Mouse (Mus musculus) hindbrain, embryonic 13.5 days (tissue): ENCODE measurements at regions not wholly inside any gene's neighbourhood (a gene's known extent, or its start where the extent isn't known, plus 50 kb on each side); places are given as distances from the start of the nearest gene placed in this dataset.

Experiments used
- ATAC-seq: fragments of 200-750 bp; cut with Nextera tagmentation; 2 replicates; pipeline ENCODE4 v1.8.0; 2017; ENCODE audit warnings: moderate TSS enrichment; ENCODE audit not compliant: low FRiP score
- H3K27ac ChIP-seq: fragments of 300-500 bp; sonication (generic); 2 replicates; pipeline ENCODE4 v1.5.1; 2015; ENCODE audit warnings: inconsistent platforms, mild to moderate bottlenecking, moderate library complexity
- H3K27me3 ChIP-seq: fragments of 300-500 bp; sonication (generic); 2 replicates; pipeline ENCODE4 v1.6.1; 2015; ENCODE audit warnings: mild to moderate bottlenecking, inconsistent platforms
- H3K36me3 ChIP-seq: fragments of 300-500 bp; sonication (generic); 2 replicates; pipeline ENCODE4 v1.6.1; 2015; ENCODE audit warnings: mild to moderate bottlenecking, inconsistent platforms
- H3K4me1 ChIP-seq: fragments of 300-500 bp; sonication (generic); replicated peaks from 2 replicates; pipeline ENCODE4 v1.6.1; 2015; ENCODE audit warnings: inconsistent platforms
- H3K4me2 ChIP-seq: fragments of 300-500 bp; sonication (generic); 2 replicates; pipeline ENCODE4 v1.6.1; 2015; ENCODE audit warnings: inconsistent platforms, mild to moderate bottlenecking, moderate library complexity
- H3K4me3 ChIP-seq: fragments of 300-500 bp; sonication (generic); 2 replicates; pipeline ENCODE4 v1.5.1; 2015; ENCODE audit warnings: mild to moderate bottlenecking, inconsistent platforms
- H3K9ac ChIP-seq: fragments of 300-500 bp; sonication (generic); 2 replicates; pipeline ENCODE4 v1.6.1; 2015; ENCODE audit warnings: mild to moderate bottlenecking, inconsistent platforms
- H3K9me3 ChIP-seq: fragments of 300-500 bp; sonication (generic); 2 replicates; pipeline ENCODE4 v1.6.1; 2016; ENCODE audit warnings: inconsistent platforms
- WGBS: fragments of 180-500 bp; shearing (Covaris S2); methylation state at CpG from one replicate; pipeline ENCODE4 v1.1.7; 2015; 5-methylcytosine and 5-hydroxymethylcytosine counted together

GRCm38 (mm10) chr5:53329591-53329990 is 62.7 kb downstream of the Smim20 start:
- H3K27me3 ChIP-seq = 0 out of 2 replicates have a peak, but pooled peaks cover 8% of the 10 kb centered on the region
- no peak overlapping the region for H3K9ac ChIP-seq
- H3K4me2 ChIP-seq = no peak overlapping the region
- H3K4me1 ChIP-seq = peaks cover 21% of the 10 kb centered on the region
- WGBS = 87% methylated on average over 2 of the region's 2 CpGs
- H3K9me3 ChIP-seq = no peaks in the 10 kb centered on the region
- no peaks in the 10 kb centered on the region for H3K36me3 ChIP-seq
- no peak for ATAC-seq
- no peak overlapping the region for H3K27ac ChIP-seq
- no peak overlapping the region for H3K4me3 ChIP-seq

GRCm38 (mm10) chr5:53336704-53337103 is 69.8 kb downstream of the Smim20 start:
- H3K27me3 ChIP-seq = 0 out of 2 replicates have a peak, but pooled peaks cover 1% of the 10 kb centered on the region
- no peak for ATAC-seq
- WGBS = 85% methylated on average over 6 of the region's 6 CpGs

GRCm38 (mm10) chr5:53337816-53338215 is 70.9 kb downstream of the Smim20 start:
- ATAC-seq = no peak
- no peaks in the 10 kb centered on the region for H3K4me1 ChIP-seq
- H3K4me2 ChIP-seq = no peak overlapping the region
- no peaks in the 10 kb centered on the region for H3K27me3 ChIP-seq
- H3K9me3 ChIP-seq = no peaks in the 10 kb centered on the region
- no peak overlapping the region for H3K4me3 ChIP-seq
- no peak overlapping the region for H3K27ac ChIP-seq
- 65% methylated on average over 3 of the region's 3 CpGs for WGBS
- H3K36me3 ChIP-seq = no peaks in the 10 kb centered on the region
- no peak overlapping the region for H3K9ac ChIP-seq

More at GRCm38 (mm10) chr5:53336704-53337103, 69.8 kb downstream of the Smim20 start:
- no peak overlapping the region for H3K4me2 ChIP-seq
- no peak overlapping the region for H3K9ac ChIP-seq
- H3K4me1 ChIP-seq = no peaks in the 10 kb centered on the region
- H3K27ac ChIP-seq = no peak overlapping the region
- H3K9me3 ChIP-seq = no peaks in the 10 kb centered on the region
- no peak overlapping the region for H3K4me3 ChIP-seq
- H3K36me3 ChIP-seq = no peaks in the 10 kb centered on the region

- Histone ChIP-seq H3K4me3 (no peak overlapping the region), H3K4me2 (no peak overlapping the region), H3K4me1 (peaks cover 10% of the 10 kb centered on the region; the same call in 1 of the 2 replicates), H3K27ac (no peak overlapping the region), H3K27me3 (no peaks in the 10 kb centered on the region), H3K9me3 (no peaks in the 10 kb centered on the region), H3K36me3 (no peaks in the 10 kb centered on the region), H3K9ac (no peak overlapping the region)
- WGBS = 87% methylated on average over 8 of the region's 8 CpGs
- no peak for ATAC-seq
Measured at GRCm38 (mm10) chr5:53345164-53345563, 78.3 kb downstream of the Smim20 start.

- Histone ChIP-seq H3K4me1 (peaks cover 10% of the 10 kb centered on the region; the same call in 1 of the 2 replicates), H3K4me3 (no peak overlapping the region), H3K27me3 (no peaks in the 10 kb centered on the region), H3K27ac (no peak overlapping the region), H3K9ac (no peak overlapping the region), H3K4me2 (no peak overlapping the region), H3K36me3 (no peaks in the 10 kb centered on the region), H3K9me3 (no peaks in the 10 kb centered on the region)
- 83% methylated on average over 8 of the region's 8 CpGs for WGBS
- ATAC-seq = no peak
Measured at GRCm38 (mm10) chr5:53346028-53346427, 79.1 kb downstream of the Smim20 start.

GRCm38 (mm10) chr5:53346756-53347155 is 79.9 kb downstream of the Smim20 start:
- Histone ChIP-seq H3K4me3 (no peak overlapping the region), H3K27me3 (no peaks in the 10 kb centered on the region), H3K9ac (no peak overlapping the region), H3K4me2 (no peak overlapping the region), H3K4me1 (peaks cover 10% of the 10 kb centered on the region; the same call in 1 of the 2 replicates), H3K36me3 (no peaks in the 10 kb centered on the region), H3K27ac (no peak overlapping the region), H3K9me3 (no peaks in the 10 kb centered on the region)
- WGBS = 73% methylated on average over 8 of the region's 8 CpGs
- no peak for ATAC-seq

GRCm38 (mm10) chr5:53352852-53353251 is 86.0 kb downstream of the Smim20 start:
- Histone ChIP-seq H3K9me3 (no peaks in the 10 kb centered on the region), H3K36me3 (no peaks in the 10 kb centered on the region), H3K27ac (no peak overlapping the region), H3K9ac (no peak overlapping the region), H3K4me2 (no peak overlapping the region), H3K4me1 (no peaks in the 10 kb centered on the region; the same call in 1 of the 2 replicates), H3K4me3 (no peak overlapping the region), H3K27me3 (no peaks in the 10 kb centered on the region)
- WGBS = 47% methylated on average over 4 of the region's 4 CpGs
- ATAC-seq = no peak

- Histone ChIP-seq H3K27me3 (no peaks in the 10 kb centered on the region), H3K4me3 (no peak overlapping the region), H3K36me3 (no peaks in the 10 kb centered on the region), H3K9me3 (no peaks in the 10 kb centered on the region), H3K4me2 (no peak overlapping the region), H3K4me1 (no peaks in the 10 kb centered on the region; the same call in 1 of the 2 replicates), H3K27ac (no peak overlapping the region), H3K9ac (no peak overlapping the region)
- ATAC-seq = no peak
- 97% methylated on average over 3 of the region's 3 CpGs for WGBS
Measured at GRCm38 (mm10) chr5:53354296-53354695, 87.4 kb downstream of the Smim20 start.

- Histone ChIP-seq H3K4me1 (no peaks in the 10 kb centered on the region; the same call in 1 of the 2 replicates), H3K4me3 (no peak overlapping the region), H3K27ac (no peak overlapping the region), H3K9ac (no peak overlapping the region), H3K4me2 (peak overlapping the region; percentile 30; the same call in 1 of the 2 replicates), H3K36me3 (no peaks in the 10 kb centered on the region), H3K9me3 (no peaks in the 10 kb centered on the region), H3K27me3 (no peaks in the 10 kb centered on the region)
- WGBS = 0% methylated on average over 6 of the region's 6 CpGs
- peak; percentile 86 for ATAC-seq
Measured at GRCm38 (mm10) chr5:53355069-53355468, 88.2 kb downstream of the Smim20 start.

- 72% methylated on average over 7 of the region's 7 CpGs for WGBS
- no peak for ATAC-seq
- Histone ChIP-seq H3K27me3 (no peaks in the 10 kb centered on the region), H3K4me2 (no peak overlapping the region), H3K9ac (no peak overlapping the region), H3K36me3 (no peaks in the 10 kb centered on the region), H3K4me3 (no peak overlapping the region), H3K4me1 (no peaks in the 10 kb centered on the region; the same call in 1 of the 2 replicates), H3K9me3 (no peaks in the 10 kb centered on the region), H3K27ac (no peak overlapping the region)
Measured at GRCm38 (mm10) chr5:53357086-53357608, 90.3 kb downstream of the Smim20 start.

GRCm38 (mm10) chr5:53358181-53358580 is 91.3 kb downstream of the Smim20 start:
- H3K4me2 ChIP-seq = no peak overlapping the region
- 63% methylated on average over 4 of the region's 4 CpGs for whole genome bisulfite sequencing
- H3K9me3 ChIP-seq = no peaks in the 10 kb centered on the region
- no peak overlapping the region for H3K27ac ChIP-seq
- no peak overlapping the region for H3K9ac ChIP-seq
- no peaks in the 10 kb centered on the region for H3K36me3 ChIP-seq
- ATAC-seq = no peak
- H3K4me3 ChIP-seq = no peak overlapping the region
- H3K27me3 ChIP-seq = no peaks in the 10 kb centered on the region
- no peaks in the 10 kb centered on the region; the same call in 1 of the 2 replicates for H3K4me1 ChIP-seq

- H3K4me1 ChIP-seq = no peaks in the 10 kb centered on the region; the same call in 1 of the 2 replicates
Measured at GRCm38 (mm10) chr5:53359887-53360286, 93.0 kb downstream of the Smim20 start.

GRCm38 (mm10) chr5:53361295-53361694 is 94.4 kb downstream of the Smim20 start:
- WGBS = 85% methylated on average over 6 of the region's 6 CpGs
- no peaks in the 10 kb centered on the region for H3K27me3 ChIP-seq
- H3K9ac ChIP-seq = no peak overlapping the region
- no peaks in the 10 kb centered on the region for H3K36me3 ChIP-seq
- no peak overlapping the region for H3K4me2 ChIP-seq
- H3K4me3 ChIP-seq = no peak overlapping the region
- H3K27ac ChIP-seq = no peak overlapping the region
- ATAC-seq = no peak
- H3K4me1 ChIP-seq = no peaks in the 10 kb centered on the region
- H3K9me3 ChIP-seq = no peaks in the 10 kb centered on the region

More at GRCm38 (mm10) chr5:53359887-53360286, 93.0 kb downstream of the Smim20 start:
- no peaks in the 10 kb centered on the region for H3K9me3 ChIP-seq
- H3K4me3 ChIP-seq = no peak overlapping the region
- H3K9ac ChIP-seq = no peak overlapping the region
- 90% methylated on average over 12 of the region's 12 CpGs for WGBS
- no peak overlapping the region for H3K27ac ChIP-seq
- no peak overlapping the region for H3K4me2 ChIP-seq
- no peaks in the 10 kb centered on the region for H3K36me3 ChIP-seq
- H3K27me3 ChIP-seq = no peaks in the 10 kb centered on the region
- no peak for ATAC-seq
